Mouse (Mus musculus): ENCODE measurements around the gene Gper1. TPM values are rescaled to one million over a fixed set of nuclear protein-coding genes. Genes with fewer than 3 reads are reported as not detected.
A peak's percentile ranks its signal among the peaks of the same experiment; 100 is the strongest.

Gper1 gene
- polyA plus RNA-seq, 1 experiment from 2014 or later, result 7.6 TPM

DNA sequence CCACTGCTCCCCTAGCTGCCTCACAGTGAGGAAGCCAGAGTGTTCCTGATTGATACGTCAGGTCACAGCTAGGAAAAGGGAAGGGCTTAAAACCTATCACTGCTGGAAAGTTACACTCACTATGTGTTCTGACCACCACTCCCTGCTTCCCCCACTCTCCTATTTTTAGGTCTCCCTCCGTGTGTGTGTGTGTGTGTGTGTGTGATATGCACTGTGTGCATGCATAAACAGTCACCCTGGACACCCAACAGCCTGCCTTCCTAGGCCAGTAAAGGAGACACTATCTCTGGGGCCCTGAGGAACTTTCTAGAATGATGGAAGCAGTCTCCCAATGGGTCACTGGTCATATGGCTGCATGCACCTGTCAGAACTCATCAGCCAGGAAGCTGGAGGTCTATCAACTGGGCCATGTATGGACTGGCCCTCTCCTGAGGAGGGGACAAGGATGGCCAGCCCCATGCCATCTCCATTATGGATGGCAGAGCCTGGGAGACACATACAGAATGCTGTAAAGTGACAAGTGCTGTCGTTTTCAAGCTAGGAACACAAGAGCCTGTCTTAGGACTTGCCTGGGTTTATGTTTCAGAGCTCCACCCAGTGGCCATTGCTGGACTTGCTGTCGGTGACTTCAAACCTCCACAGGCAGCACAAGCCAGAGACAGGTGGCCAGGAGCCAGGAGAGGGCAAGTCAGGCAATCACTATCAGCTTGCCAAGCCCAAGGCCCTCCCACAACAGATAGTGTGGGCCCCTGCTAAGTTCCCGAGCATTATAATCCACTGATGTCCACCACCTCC is 24.8 kb upstream of the Gper1 start:
- Histone ChIP-seq H3K27me3 (ENCODE audit: control insufficient read depth, insufficient read depth, low read depth, low read length) (no peaks in the 10 kb centered on the region), H3K9me3 (ENCODE audit: control insufficient read depth, low read length) (no peaks in the 10 kb centered on the region), H3K4me2 (ENCODE audit: low read depth, low read length) (no peak overlapping the region), H3K9ac (ENCODE audit: low read length) (0 out of 2 replicates have a peak overlapping the region, but pooled peaks have one; percentile 23), H3K27ac (ENCODE audit: low read length) (no peak overlapping the region), H3K4me1 (replicated peaks; ENCODE audit: control insufficient read depth, insufficient read depth, low read length) (peaks cover 4% of the 10 kb centered on the region), H3K36me3 (ENCODE audit: control insufficient read depth, insufficient read depth, low read length) (no peaks in the 10 kb centered on the region), H3K4me3 (ENCODE audit: low read length) (no peak overlapping the region)
- ATAC-seq (ENCODE audit: low read depth), result peak; percentile 64; the same call in 1 of the 2 replicates
- 31% methylated on average over 5 of the region's 5 CpGs for WGBS

GRCm38 (mm10) chr5:139398786-139399185 is 24.2 kb upstream of the Gper1 start:
- Histone ChIP-seq H3K9ac (ENCODE audit: low read length) (0 out of 2 replicates have a peak overlapping the region, but pooled peaks have one; percentile 23), H3K36me3 (ENCODE audit: control insufficient read depth, insufficient read depth, low read length) (no peaks in the 10 kb centered on the region), H3K4me3 (ENCODE audit: low read length) (no peak overlapping the region), H3K9me3 (ENCODE audit: control insufficient read depth, low read length) (no peaks in the 10 kb centered on the region), H3K4me1 (replicated peaks; ENCODE audit: control insufficient read depth, insufficient read depth, low read length) (peaks cover 4% of the 10 kb centered on the region), H3K27ac (ENCODE audit: low read length) (no peak overlapping the region), H3K27me3 (ENCODE audit: control insufficient read depth, insufficient read depth, low read depth, low read length) (no peaks in the 10 kb centered on the region), H3K4me2 (ENCODE audit: low read depth, low read length) (no peak overlapping the region)
- ATAC-seq (ENCODE audit: low read depth), result 0 out of 2 replicates have a peak, but pooled peaks have one; percentile 18
- 74% methylated on average over 5 of the region's 5 CpGs for WGBS

DNA sequence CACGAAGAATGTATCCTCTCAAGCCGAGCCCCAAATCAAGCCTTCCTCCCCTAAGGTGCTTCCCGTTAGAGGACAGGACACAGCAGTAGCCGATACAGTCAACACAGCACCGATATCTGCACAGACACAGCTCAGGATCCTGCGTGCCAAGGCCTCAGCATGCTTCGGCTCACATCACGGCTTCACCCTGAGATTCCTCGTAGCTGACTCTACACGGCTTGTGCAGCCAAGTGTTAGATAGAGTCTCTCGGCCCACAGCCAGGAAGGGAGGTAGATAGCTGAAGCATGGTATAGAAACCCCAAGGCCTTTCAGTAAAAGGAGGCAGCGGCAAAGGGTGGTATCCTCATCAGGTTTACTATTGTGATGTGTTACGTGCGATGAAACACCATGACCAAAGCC is 23.0 kb upstream of the Gper1 start:
- Histone ChIP-seq H3K4me3 (ENCODE audit: low read length) (no peak overlapping the region), H3K36me3 (ENCODE audit: control insufficient read depth, insufficient read depth, low read length) (no peaks in the 10 kb centered on the region), H3K27ac (ENCODE audit: low read length) (no peak overlapping the region), H3K9me3 (ENCODE audit: control insufficient read depth, low read length) (no peaks in the 10 kb centered on the region), H3K27me3 (ENCODE audit: control insufficient read depth, insufficient read depth, low read depth, low read length) (no peaks in the 10 kb centered on the region), H3K9ac (ENCODE audit: low read length) (no peak overlapping the region), H3K4me2 (ENCODE audit: low read depth, low read length) (no peak overlapping the region), H3K4me1 (replicated peaks; ENCODE audit: control insufficient read depth, insufficient read depth, low read length) (peaks cover 4% of the 10 kb centered on the region)
- no peak for ATAC-seq (ENCODE audit: low read depth)
- WGBS, result 75% methylated on average over 14 of the region's 14 CpGs

- no peak overlapping the region for H3K4me3 ChIP-seq (ENCODE audit: low read length)
- H3K27ac ChIP-seq (ENCODE audit: low read length), result no peak overlapping the region
- H3K4me2 ChIP-seq (ENCODE audit: low read depth, low read length), result no peak overlapping the region
- no peaks in the 10 kb centered on the region for H3K9me3 ChIP-seq (ENCODE audit: control insufficient read depth, low read length)
- WGBS, result 91% methylated on average over 2 of the region's 2 CpGs
- H3K9ac ChIP-seq (ENCODE audit: low read length), result no peak overlapping the region
- no peak for ATAC-seq (ENCODE audit: low read depth)
- H3K36me3 ChIP-seq (ENCODE audit: control insufficient read depth, insufficient read depth, low read length), result no peaks in the 10 kb centered on the region
- no peaks in the 10 kb centered on the region for H3K27me3 ChIP-seq (ENCODE audit: control insufficient read depth, insufficient read depth, low read depth, low read length)
- peaks cover 4% of the 10 kb centered on the region for H3K4me1 ChIP-seq (replicated peaks; ENCODE audit: control insufficient read depth, insufficient read depth, low read length)
These were observed 20.8 kb upstream of the Gper1 start for GRCm38 (mm10) chr5:139402106-139402505.

DNA sequence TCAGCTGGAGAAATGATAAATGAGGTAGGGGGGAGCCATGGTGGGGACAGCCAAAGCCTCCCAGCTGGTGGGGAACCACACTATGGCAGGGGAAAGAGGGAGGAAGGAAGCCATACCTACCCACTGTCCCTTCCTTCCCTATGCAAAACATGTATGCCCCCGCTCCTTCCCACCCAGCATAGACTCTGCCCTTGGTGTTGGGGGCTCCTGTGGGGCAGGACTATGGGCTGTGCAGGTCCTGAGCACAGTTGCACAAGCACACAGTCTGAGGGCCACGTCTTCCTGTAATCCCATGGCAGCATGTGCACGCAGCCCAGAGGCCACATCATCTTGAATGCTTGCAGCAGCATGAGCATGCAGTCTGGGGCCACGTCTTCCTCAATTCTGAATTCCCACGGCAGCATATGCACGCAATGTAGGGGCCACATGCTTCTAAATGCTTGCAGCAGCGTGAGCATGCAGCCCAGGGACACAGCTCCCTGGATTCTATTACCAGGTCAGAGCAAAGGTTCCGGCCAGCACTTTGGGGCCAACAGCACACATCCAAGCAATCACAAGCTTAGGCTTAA is 19.2 kb upstream of the Gper1 start:
- Histone ChIP-seq H3K9ac (ENCODE audit: low read length) (no peak overlapping the region), H3K36me3 (ENCODE audit: control insufficient read depth, insufficient read depth, low read length) (no peaks in the 10 kb centered on the region), H3K4me1 (replicated peaks; ENCODE audit: control insufficient read depth, insufficient read depth, low read length) (no peaks in the 10 kb centered on the region), H3K27ac (ENCODE audit: low read length) (no peak overlapping the region), H3K27me3 (ENCODE audit: control insufficient read depth, insufficient read depth, low read depth, low read length) (no peaks in the 10 kb centered on the region), H3K9me3 (ENCODE audit: control insufficient read depth, low read length) (no peaks in the 10 kb centered on the region), H3K4me3 (ENCODE audit: low read length) (no peak overlapping the region), H3K4me2 (ENCODE audit: low read depth, low read length) (no peak overlapping the region)
- no peak for ATAC-seq (ENCODE audit: low read depth)
- WGBS, result 80% methylated on average over 8 of the region's 8 CpGs

DNA sequence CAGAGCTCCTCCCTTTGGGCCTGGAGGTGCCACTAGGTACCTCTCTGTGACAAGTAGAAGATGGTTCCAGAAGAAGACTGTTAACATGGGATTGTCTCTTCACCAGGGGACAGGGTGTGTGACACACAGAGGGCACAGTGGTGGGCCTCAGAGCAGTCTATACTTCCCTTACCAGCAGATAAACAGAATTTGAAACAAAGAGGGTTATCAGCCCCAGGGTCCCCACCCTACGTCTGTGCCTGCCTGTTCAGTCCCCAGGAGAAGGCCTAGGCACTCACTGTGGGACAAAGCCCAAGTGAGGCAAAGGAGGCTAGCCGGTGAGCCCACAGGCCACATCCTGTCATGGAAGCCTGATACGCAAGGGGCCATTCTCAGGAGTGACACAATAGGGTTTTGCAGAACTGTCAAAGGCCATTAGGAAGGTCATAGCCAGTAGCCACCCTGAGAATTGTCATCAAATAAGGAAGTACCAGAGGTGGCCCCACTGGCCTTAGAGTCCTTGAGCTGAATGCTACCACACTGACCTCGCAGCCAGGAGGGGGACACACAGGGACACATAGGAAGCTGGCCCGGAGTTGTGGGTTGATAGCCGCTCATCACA is 18.1 kb upstream of the Gper1 start, which contains the start of gene C130050O18Rik:
Gene C130050O18Rik (plus strand): TSS at position 480 of the 601 bp plus-strand sequence.
- no peak within 1 kb of the TSS for H3K4me2 ChIP-seq (ENCODE audit: low read depth, low read length)
- H3K4me3 ChIP-seq (ENCODE audit: low read length), result no peak within 1 kb of the TSS
- no peak for ATAC-seq (ENCODE audit: low read depth)
- no peaks in the 10 kb centered on the region; the same call in 1 of the 2 replicates for H3K4me1 ChIP-seq (replicated peaks; ENCODE audit: control insufficient read depth, insufficient read depth, low read length)
- 75% methylated on average over 6 of the region's 6 CpGs for WGBS
- no peaks in the 10 kb centered on the region for H3K9me3 ChIP-seq (ENCODE audit: control insufficient read depth, low read length)
- no peak within 1 kb of the TSS for H3K9ac ChIP-seq (ENCODE audit: low read length)
- no peaks in the 10 kb centered on the region for H3K27me3 ChIP-seq (ENCODE audit: control insufficient read depth, insufficient read depth, low read depth, low read length)
- H3K36me3 ChIP-seq (ENCODE audit: control insufficient read depth, insufficient read depth, low read length), result no peaks in the 10 kb centered on the region
- H3K27ac ChIP-seq (ENCODE audit: low read length), result no peak within 1 kb of the TSS

DNA sequence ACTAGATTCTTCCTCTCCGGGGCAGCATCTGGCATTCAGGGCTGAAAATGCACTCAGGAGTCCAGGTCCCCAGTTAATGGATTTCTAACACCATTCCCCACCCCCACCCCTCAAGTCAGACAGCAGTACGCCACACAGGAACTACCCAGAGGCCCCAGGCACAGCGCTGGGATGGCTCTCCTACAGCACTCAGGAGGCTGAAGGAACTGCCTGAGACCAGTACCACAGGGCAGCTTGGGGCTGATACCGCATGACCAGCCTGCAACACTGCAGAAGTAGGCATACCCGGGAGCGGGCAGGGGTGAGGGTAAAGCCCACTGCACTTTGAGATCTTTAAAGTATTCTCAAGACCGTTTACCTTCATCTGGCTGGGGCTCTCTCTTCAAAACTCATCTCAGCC is 17.5 kb upstream of the Gper1 start:
- H3K4me2 ChIP-seq (ENCODE audit: low read depth, low read length), result no peak overlapping the region
- no peaks in the 10 kb centered on the region for H3K36me3 ChIP-seq (ENCODE audit: control insufficient read depth, insufficient read depth, low read length)
- no peaks in the 10 kb centered on the region for H3K27me3 ChIP-seq (ENCODE audit: control insufficient read depth, insufficient read depth, low read depth, low read length)
- no peak overlapping the region for H3K9ac ChIP-seq (ENCODE audit: low read length)
- ATAC-seq (ENCODE audit: low read depth), result no peak
- H3K27ac ChIP-seq (ENCODE audit: low read length), result no peak overlapping the region
- H3K4me3 ChIP-seq (ENCODE audit: low read length), result no peak overlapping the region
- WGBS, result 70% methylated on average over 7 of the region's 7 CpGs
- H3K9me3 ChIP-seq (ENCODE audit: control insufficient read depth, low read length), result no peaks in the 10 kb centered on the region
- no peaks in the 10 kb centered on the region; the same call in 1 of the 2 replicates for H3K4me1 ChIP-seq (replicated peaks; ENCODE audit: control insufficient read depth, insufficient read depth, low read length)

DNA sequence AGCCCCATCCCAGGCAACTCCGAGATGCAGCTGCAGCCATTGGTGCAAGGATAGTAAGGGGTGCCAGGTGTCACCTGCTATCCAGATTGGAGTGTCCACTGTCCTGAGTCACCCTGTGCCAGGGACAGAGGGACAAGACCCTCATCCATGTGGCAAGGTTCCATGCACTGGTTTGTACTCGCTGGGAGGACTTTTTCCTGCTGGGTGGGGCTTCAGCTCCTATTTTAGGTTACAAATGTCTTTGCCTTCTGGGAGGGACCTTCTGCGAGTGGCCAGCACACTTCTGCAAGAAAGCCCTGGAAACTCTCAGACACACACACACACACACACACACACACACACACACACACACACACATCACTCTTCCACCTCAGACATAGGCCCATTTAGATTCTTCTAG is 17.0 kb upstream of the Gper1 start:
- no peak for ATAC-seq (ENCODE audit: low read depth)
- Histone ChIP-seq H3K4me3 (ENCODE audit: low read length) (no peak overlapping the region), H3K27ac (ENCODE audit: low read length) (no peak overlapping the region), H3K9ac (ENCODE audit: low read length) (no peak overlapping the region), H3K9me3 (ENCODE audit: control insufficient read depth, low read length) (no peaks in the 10 kb centered on the region), H3K36me3 (ENCODE audit: control insufficient read depth, insufficient read depth, low read length) (no peaks in the 10 kb centered on the region), H3K4me2 (ENCODE audit: low read depth, low read length) (no peak overlapping the region), H3K4me1 (replicated peaks; ENCODE audit: control insufficient read depth, insufficient read depth, low read length) (no peaks in the 10 kb centered on the region; the same call in 1 of the 2 replicates), H3K27me3 (ENCODE audit: control insufficient read depth, insufficient read depth, low read depth, low read length) (no peaks in the 10 kb centered on the region)
- WGBS, result 56% methylated on average over 3 of the region's 3 CpGs

Measured in lung, embryonic 16.5 days (tissue).